Mouse (Mus musculus): ENCODE measurements around the gene Gm21897. TPM values are rescaled to one million over a fixed set of nuclear protein-coding genes. Genes with fewer than 3 reads are reported as not detected.
"Not testable (repeated sequence)": the region's sequence is repeated elsewhere in the genome, so short reads cannot be mapped to it uniquely, and the experiment has no call there.

Gene Gm21897
- not detected in 2 replicates for polyA plus RNA-seq (2015; fragmentation: Nextera tagmentation; extraction: Ambion mirVana)

GRCm38 (mm10) chr16:15317158-15317557 is at the start of gene Gm21897:
TSS of gene Gm21897 (plus strand) at chr16:15317458.
- not testable (repeated sequence) for H3K9ac ChIP-seq; H3K4me3 ChIP-seq (replicated peaks); H3K27me3 ChIP-seq (replicated peaks); H3K4me2 ChIP-seq (replicated peaks); H3K27ac ChIP-seq; ATAC-seq; H3K9me3 ChIP-seq; H3K36me3 ChIP-seq; H3K4me1 ChIP-seq (replicated peaks)
- no CpG with 5 or more reads among the region's 4 CpGs for WGBS

GRCm38 (mm10) chr16:15272291-15272690 is 45.0 kb upstream of the Gm21897 start:
- Histone ChIP-seq H3K27me3 (replicated peaks) (no peaks in the 10 kb centered on the region), H3K36me3 (no peaks in the 10 kb centered on the region), H3K4me2 (replicated peaks) (no peak overlapping the region), H3K9ac (no peak overlapping the region), H3K27ac (no peak overlapping the region), H3K4me3 (replicated peaks) (no peak overlapping the region), H3K9me3 (no peaks in the 10 kb centered on the region), H3K4me1 (replicated peaks) (no peaks in the 10 kb centered on the region)
- ATAC-seq, result no peak
- WGBS, result 64% methylated on average over 1 of the region's 1 CpGs

DNA sequence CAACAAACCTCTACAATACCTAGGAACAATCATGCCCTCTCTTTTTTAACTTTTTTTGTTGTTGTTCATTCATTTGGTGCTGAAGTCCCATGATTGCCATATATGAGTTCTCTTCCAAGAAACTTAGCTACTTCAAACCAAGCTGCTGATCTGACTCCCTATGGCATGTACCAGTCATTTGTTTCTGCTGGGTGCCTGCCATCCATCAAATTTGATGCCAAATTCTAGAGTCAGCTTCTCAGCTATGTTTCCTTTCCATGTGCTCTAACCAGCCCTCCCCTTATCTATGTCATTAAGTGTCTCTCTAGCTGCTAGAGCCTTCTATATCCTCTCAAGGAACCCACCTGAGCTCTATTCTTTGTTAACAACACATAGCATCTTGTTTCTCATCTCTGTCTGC is 39.8 kb upstream of the Gm21897 start:
- no peak for ATAC-seq
- H3K4me1 ChIP-seq (replicated peaks), result no peaks in the 10 kb centered on the region

DNA sequence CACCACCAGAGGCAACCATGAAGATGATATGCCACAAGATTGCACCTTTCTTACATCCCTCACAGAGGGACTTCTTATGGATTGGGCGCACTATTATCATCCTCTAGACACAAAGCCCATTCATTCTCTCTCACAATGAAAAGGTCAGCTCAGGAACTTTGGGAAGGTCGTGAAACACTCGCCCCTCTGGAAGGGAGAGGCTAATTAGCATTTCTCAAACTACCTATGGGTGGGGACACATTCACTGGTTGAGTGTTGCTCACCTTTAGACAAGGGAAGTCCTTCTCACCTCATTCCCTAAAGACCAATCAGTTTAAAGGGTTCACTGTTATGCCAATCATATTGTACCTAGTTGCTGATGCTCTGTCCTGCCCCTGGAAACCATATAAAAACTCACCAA is 24.2 kb upstream of the Gm21897 start:
- ATAC-seq, result no peak
- no peak overlapping the region for H3K9ac ChIP-seq
- no peak overlapping the region for H3K4me3 ChIP-seq (replicated peaks)
- no peaks in the 10 kb centered on the region for H3K36me3 ChIP-seq
- 68% methylated on average over 3 of the region's 3 CpGs for WGBS
- no peak overlapping the region for H3K4me2 ChIP-seq (replicated peaks)
- H3K27ac ChIP-seq, result no peak overlapping the region
- H3K27me3 ChIP-seq (replicated peaks), result no peaks in the 10 kb centered on the region
- H3K9me3 ChIP-seq, result no peaks in the 10 kb centered on the region
- H3K4me1 ChIP-seq (replicated peaks), result no peaks in the 10 kb centered on the region

More for the DNA sequence above, 39.8 kb upstream of the Gm21897 start:
- Histone ChIP-seq H3K27ac (no peak overlapping the region), H3K9me3 (no peaks in the 10 kb centered on the region), H3K9ac (no peak overlapping the region), H3K36me3 (no peaks in the 10 kb centered on the region), H3K4me2 (replicated peaks) (no peak overlapping the region), H3K27me3 (replicated peaks) (no peaks in the 10 kb centered on the region), H3K4me3 (replicated peaks) (no peak overlapping the region)

DNA sequence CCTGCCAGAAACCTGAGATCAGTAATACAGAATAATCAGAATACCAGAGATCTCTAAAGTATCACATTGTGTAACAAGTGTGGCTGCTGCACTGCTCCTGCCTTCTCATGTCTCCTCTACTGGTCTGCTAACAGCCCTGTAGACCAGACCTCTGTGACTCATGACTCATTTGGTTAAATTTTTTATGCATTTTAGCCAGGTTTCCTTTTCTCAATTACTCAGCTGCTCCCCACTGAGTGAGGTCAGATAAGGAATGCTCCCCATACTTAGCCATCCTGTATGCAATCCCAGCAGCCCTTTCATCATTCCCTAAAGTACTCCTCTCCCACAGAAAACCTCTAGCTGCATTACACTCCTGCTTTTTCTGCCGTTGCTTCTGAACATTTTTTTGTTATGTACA is 23.0 kb upstream of the Gm21897 start:
- no peak overlapping the region for H3K4me3 ChIP-seq (replicated peaks)

DNA sequence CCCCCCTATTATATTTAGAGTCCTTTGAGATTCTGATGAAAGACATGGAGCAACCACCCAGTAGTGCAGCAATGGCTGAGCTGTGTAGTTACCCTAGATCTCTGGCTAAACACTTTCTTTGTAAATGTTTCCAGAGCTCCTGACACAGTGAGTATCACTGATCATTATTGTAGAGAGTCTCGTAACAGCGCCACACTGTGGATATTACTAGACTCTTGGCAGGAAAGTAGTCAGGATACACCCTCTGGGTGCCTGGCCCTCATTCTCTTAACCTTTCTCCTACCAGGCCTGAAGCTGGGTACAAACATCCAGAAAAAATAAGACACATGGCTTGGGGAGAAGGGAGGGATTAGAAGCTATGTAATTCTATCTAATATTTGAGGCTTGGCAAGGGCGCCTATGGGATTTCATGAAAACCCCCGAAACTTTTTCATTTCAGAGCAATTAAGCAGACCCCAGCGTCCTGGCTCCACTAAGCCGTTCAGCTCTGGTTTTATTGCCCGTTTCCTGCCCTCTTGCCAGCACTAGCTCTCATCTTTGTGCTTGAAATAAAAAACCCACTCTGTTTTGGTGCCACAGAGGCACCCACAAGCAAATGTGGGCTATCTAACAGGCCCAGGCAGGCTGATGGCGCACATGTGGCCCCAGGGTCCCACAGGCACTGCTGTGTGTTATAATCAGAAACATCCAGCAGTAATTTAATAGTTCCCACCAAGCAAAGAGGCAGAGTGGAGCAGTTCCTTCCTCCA is 22.2 kb upstream of the Gm21897 start:
- 62% methylated on average over 8 of the region's 8 CpGs for WGBS

More for the DNA sequence above, 23.0 kb upstream of the Gm21897 start:
- WGBS, result 73% methylated on average over 1 of the region's 1 CpGs
- no peaks in the 10 kb centered on the region for H3K36me3 ChIP-seq
- ATAC-seq, result no peak
- H3K27ac ChIP-seq, result no peak overlapping the region
- no peaks in the 10 kb centered on the region for H3K4me1 ChIP-seq (replicated peaks)
- H3K4me2 ChIP-seq (replicated peaks), result no peak overlapping the region
- H3K27me3 ChIP-seq (replicated peaks), result no peaks in the 10 kb centered on the region
- no peak overlapping the region for H3K9ac ChIP-seq
- H3K9me3 ChIP-seq, result no peaks in the 10 kb centered on the region

GRCm38 (mm10) chr16:15334526-15334925 is 17.3 kb downstream of the Gm21897 start:
- no peak overlapping the region for H3K27ac ChIP-seq

More for the DNA sequence above, 22.2 kb upstream of the Gm21897 start:
- Histone ChIP-seq H3K9ac (no peak overlapping the region), H3K4me3 (replicated peaks) (no peak overlapping the region), H3K9me3 (no peaks in the 10 kb centered on the region), H3K4me1 (replicated peaks) (no peaks in the 10 kb centered on the region), H3K4me2 (replicated peaks) (no peak overlapping the region), H3K36me3 (no peaks in the 10 kb centered on the region), H3K27me3 (replicated peaks) (no peaks in the 10 kb centered on the region), H3K27ac (no peak overlapping the region)
- ATAC-seq, result no peak

DNA sequence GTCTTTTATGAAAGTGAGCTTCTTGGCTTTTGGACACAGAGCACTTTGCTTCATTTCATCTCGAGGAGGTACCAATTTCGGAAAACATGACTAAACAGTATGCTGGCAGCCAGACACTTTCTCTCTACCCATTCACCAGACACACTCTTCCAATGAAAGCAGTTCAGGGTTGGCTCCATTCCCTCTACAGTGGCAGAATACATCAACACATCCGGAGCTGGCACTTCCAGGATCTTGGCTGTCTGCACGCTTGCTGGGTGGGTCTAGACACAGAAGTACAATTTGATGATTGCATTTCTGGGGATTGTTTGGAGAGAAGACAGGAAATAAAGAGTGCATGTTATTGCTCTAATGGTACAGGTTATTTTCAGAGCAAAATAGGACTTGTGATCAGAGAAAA is 21.8 kb downstream of the Gm21897 start:
- H3K36me3 ChIP-seq, result no peaks in the 10 kb centered on the region
- 72% methylated on average over 4 of the region's 4 CpGs for WGBS
- no peak overlapping the region for H3K9ac ChIP-seq
- no peaks in the 10 kb centered on the region for H3K27me3 ChIP-seq (replicated peaks)
- H3K4me2 ChIP-seq (replicated peaks), result no peak overlapping the region
- no peak overlapping the region for H3K27ac ChIP-seq
- no peaks in the 10 kb centered on the region for H3K4me1 ChIP-seq (replicated peaks)
- H3K9me3 ChIP-seq, result no peaks in the 10 kb centered on the region
- ATAC-seq, result no peak
- H3K4me3 ChIP-seq (replicated peaks), result no peak overlapping the region

More at GRCm38 (mm10) chr16:15334526-15334925, 17.3 kb downstream of the Gm21897 start:
- H3K4me3 ChIP-seq (replicated peaks), result no peak overlapping the region
- H3K4me1 ChIP-seq (replicated peaks), result no peaks in the 10 kb centered on the region
- ATAC-seq, result no peak
- no peaks in the 10 kb centered on the region for H3K36me3 ChIP-seq
- no peak overlapping the region for H3K4me2 ChIP-seq (replicated peaks)
- H3K9ac ChIP-seq, result no peak overlapping the region
- H3K27me3 ChIP-seq (replicated peaks), result no peaks in the 10 kb centered on the region
- H3K9me3 ChIP-seq, result no peaks in the 10 kb centered on the region

DNA sequence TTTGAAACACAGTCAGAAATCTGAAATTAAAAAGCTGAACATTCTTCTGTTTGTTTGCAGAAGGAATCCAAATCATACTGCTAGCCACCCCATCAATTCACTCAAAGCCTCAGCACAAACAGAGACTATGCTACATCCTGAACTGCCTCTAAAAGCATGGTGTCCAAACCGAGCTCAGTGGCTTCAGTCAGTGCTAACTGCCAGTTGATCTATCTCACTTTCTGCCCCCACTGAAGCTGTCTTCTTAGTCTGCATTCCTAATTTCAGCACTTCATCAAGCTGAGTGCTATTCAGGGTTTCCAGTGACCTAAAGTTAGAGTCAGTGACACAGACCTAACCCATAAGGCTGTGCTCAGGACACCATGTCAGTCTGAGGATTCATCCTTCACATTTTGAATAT is 28.8 kb downstream of the Gm21897 start:
- no peak for ATAC-seq
- no peaks in the 10 kb centered on the region for H3K4me1 ChIP-seq (replicated peaks)
- no peak overlapping the region for H3K4me2 ChIP-seq (replicated peaks)
- H3K9ac ChIP-seq, result no peak overlapping the region
- H3K9me3 ChIP-seq, result no peaks in the 10 kb centered on the region
- H3K27ac ChIP-seq, result no peak overlapping the region
- 64% methylated on average over 1 of the region's 1 CpGs for WGBS
- no peak overlapping the region for H3K4me3 ChIP-seq (replicated peaks)
- no peaks in the 10 kb centered on the region for H3K27me3 ChIP-seq (replicated peaks)
- no peaks in the 10 kb centered on the region for H3K36me3 ChIP-seq

- no peaks in the 10 kb centered on the region for H3K27me3 ChIP-seq (replicated peaks)
- no peak overlapping the region for H3K27ac ChIP-seq
- H3K4me2 ChIP-seq (replicated peaks), result no peak overlapping the region
- H3K4me3 ChIP-seq (replicated peaks), result no peak overlapping the region
- no peaks in the 10 kb centered on the region for H3K36me3 ChIP-seq
- ATAC-seq, result no peak
- no peaks in the 10 kb centered on the region for H3K4me1 ChIP-seq (replicated peaks)
- 75% methylated on average over 2 of the region's 2 CpGs for WGBS
- no peaks in the 10 kb centered on the region for H3K9me3 ChIP-seq
- H3K9ac ChIP-seq, result no peak overlapping the region
Measured at GRCm38 (mm10) chr16:15349381-15349780, 32.1 kb downstream of the Gm21897 start.

DNA sequence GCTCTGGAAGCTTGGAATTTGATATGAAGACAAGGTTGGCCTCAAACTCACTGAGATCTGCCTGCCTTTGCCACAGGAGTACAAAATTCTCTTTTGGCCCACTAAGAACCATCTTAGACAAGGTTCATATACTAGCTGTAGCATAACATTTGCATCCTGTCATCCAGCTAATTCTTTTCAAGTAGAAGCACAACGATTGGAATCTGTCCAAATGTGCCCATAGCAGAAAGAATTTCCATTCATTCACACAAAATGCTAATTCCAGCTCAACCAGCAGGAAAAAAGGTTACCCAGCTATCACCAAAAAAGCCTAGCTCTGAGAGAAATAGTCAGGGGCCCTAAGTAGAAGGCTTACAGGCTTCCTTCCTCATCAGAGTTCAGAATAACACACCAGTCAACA is 34.0 kb downstream of the Gm21897 start:
- H3K4me1 ChIP-seq (replicated peaks), result no peaks in the 10 kb centered on the region
- H3K9ac ChIP-seq, result no peak overlapping the region
- H3K27ac ChIP-seq, result no peak overlapping the region
- H3K4me3 ChIP-seq (replicated peaks), result no peak overlapping the region
- no peaks in the 10 kb centered on the region; the same call in 1 of the 2 replicates for H3K9me3 ChIP-seq
- no peak for ATAC-seq
- H3K27me3 ChIP-seq (replicated peaks), result no peaks in the 10 kb centered on the region
- no peaks in the 10 kb centered on the region for H3K36me3 ChIP-seq
- H3K4me2 ChIP-seq (replicated peaks), result no peak overlapping the region
- 57% methylated on average over 1 of the region's 1 CpGs for WGBS

DNA sequence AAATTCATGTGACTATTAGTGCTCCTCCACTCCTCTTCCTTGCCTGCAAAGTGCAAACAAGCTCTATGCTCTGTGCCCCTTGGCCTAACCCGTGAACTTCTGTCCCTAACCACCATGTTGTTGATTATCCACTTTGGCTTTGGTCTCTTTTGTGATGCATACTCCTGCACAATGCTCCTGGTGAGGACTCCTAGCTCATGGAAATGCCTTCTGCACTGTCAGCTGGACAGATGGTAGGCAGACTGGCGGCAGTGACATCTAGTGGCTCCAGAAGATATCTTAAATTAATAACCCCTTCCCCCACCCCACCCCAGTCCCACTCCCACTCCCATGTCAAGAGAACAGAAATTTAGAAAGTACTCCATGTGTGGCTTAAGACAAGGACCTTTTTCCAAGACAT is 35.1 kb downstream of the Gm21897 start:
- H3K9ac ChIP-seq, result no peak overlapping the region
- no peak overlapping the region for H3K27ac ChIP-seq
- no peak overlapping the region for H3K4me3 ChIP-seq (replicated peaks)
- 58% methylated on average over 2 of the region's 2 CpGs for WGBS
- no peaks in the 10 kb centered on the region for H3K4me1 ChIP-seq (replicated peaks)
- H3K4me2 ChIP-seq (replicated peaks), result no peak overlapping the region
- no peaks in the 10 kb centered on the region for H3K27me3 ChIP-seq (replicated peaks)
- ATAC-seq, result no peak
- H3K9me3 ChIP-seq, result no peaks in the 10 kb centered on the region; the same call in 1 of the 2 replicates
- no peaks in the 10 kb centered on the region for H3K36me3 ChIP-seq

- no peaks in the 10 kb centered on the region for H3K27me3 ChIP-seq (replicated peaks)
- no peaks in the 10 kb centered on the region; the same call in 1 of the 2 replicates for H3K9me3 ChIP-seq
- 36% methylated on average over 2 of the region's 2 CpGs for WGBS
- H3K27ac ChIP-seq, result no peak overlapping the region
- H3K4me2 ChIP-seq (replicated peaks), result no peak overlapping the region
- no peak overlapping the region for H3K9ac ChIP-seq
- no peak overlapping the region for H3K4me3 ChIP-seq (replicated peaks)
- H3K4me1 ChIP-seq (replicated peaks), result no peaks in the 10 kb centered on the region
- H3K36me3 ChIP-seq, result no peaks in the 10 kb centered on the region
- no peak for ATAC-seq
Measured at GRCm38 (mm10) chr16:15354901-15355300, 37.6 kb downstream of the Gm21897 start.

Data from intestine, embryonic 15.5 days (tissue).